Mouse (Mus musculus) effector memory CD4-positive, alpha-beta T cell, adult 5 months (primary cell): ENCODE data around the gene Klhl20. TPM values are rescaled to one million over a fixed set of nuclear protein-coding genes. Genes with fewer than 3 reads are reported as not detected.

Experiments used
- polyA plus RNA-seq: library from polyadenylated mRNA; unstranded; fragments of 100-300 nt; shearing (Covaris generic); gene quantifications from one replicate; pipeline ENCODE4 v1.2.1, GENCODE M21; 2017

Klhl20 gene
- polyA plus RNA-seq, result 16.8 TPM

DNA sequence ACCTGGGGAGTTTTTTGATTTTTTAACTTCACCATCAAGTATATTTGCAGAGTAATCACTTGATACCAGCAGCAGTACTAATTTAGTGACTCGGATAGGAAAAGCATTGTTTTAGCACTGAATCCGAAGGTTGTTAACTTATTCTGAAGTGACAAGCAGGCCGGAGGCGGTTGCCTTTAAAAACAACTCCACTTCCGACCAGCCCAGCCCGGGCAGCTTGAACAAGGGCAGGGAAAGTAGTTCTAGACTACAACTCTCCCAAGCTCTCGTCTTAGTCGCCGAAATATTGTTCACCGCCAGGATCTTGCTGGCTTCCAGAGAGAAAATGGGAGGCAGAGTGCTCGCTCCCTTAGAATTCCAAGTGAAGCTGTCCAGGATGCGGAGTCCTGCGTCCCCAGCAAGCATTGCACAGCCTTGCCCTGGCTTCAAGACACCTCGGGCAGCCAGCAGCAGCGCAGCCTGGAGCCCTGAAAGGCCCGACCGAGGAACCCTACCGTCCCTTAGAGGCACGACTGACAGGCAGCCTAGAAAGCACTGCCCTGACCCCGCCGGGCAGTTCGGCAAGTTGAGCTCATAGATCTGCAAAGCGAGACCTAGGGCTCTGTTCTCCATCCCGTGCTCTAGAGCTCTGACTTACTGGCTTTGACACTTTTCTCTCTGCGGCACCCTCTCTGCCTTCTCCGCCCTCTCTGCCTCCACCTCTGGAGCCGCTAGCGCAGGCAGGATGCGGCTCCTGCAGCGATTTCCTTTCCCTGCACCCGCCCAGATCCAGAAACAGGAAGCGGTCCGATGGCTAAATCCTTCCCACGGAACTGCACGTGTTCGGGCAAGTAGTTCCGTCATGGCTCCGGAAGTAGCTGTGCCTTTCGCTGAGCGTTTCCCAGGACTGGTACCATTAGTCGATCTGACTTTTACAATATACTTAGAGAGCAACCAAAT lies at the start of gene Klhl20:
TSS of gene Klhl20 (minus strand) at position 786 of the 939 bp plus-strand sequence.

DNA sequence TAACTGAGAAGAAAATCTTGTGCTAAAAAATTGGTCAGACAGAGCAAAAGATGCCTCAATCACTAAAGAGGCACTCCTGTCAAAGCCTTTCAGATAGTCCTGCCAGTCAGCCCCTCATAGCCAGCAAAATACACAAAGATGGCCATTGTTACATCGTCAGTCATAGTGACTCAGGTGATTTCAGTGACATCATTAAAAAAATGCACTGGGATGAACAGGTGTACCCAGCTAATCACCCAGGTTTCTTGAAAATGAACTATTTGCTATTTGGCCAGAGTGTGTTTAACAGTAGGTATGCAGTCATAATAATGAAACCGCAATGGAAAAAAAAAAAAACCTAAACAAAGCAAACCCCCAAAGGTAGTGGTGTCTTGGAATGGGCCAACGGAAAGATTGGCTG lies 27.9 kb upstream of the Klhl20 start, which contains the start of gene Tex50:
TSS of gene Tex50 (minus strand) at position 101 of the 400 bp plus-strand sequence.

DNA sequence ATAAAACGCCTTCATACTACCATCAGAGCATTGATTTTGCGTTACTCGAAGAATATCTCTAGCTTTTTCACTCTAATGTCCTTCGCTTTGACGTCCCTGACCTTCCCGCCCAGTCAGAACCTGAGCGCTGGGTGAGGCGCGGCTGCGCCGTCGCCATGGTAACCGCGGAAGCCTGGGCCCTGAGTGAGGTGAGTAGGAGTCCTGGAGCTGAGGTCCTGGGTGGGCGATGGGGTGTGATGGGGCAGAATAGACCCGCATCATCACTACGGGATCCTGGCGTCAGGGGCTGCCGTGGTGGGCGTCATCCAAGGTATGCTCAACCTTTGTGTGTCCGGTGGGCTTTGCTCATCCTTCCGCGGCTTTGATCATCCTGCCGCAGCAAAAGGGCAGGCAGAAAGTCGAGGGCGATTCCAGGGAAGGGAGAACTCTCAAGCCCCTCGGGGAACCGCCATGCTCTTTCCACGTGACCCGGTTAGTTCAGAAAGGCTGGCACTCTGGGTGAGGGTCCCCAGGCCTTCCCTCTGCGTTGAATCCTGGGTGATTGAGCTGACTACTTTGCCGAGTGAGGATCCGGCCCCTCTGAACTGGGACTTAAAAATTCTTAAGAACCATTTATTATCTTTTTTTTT lies 11.3 kb upstream of the Klhl20 start, which contains the start of gene Ankrd45:
TSS of gene Ankrd45 (plus strand) at position 161 of the 629 bp plus-strand sequence.

DNA sequence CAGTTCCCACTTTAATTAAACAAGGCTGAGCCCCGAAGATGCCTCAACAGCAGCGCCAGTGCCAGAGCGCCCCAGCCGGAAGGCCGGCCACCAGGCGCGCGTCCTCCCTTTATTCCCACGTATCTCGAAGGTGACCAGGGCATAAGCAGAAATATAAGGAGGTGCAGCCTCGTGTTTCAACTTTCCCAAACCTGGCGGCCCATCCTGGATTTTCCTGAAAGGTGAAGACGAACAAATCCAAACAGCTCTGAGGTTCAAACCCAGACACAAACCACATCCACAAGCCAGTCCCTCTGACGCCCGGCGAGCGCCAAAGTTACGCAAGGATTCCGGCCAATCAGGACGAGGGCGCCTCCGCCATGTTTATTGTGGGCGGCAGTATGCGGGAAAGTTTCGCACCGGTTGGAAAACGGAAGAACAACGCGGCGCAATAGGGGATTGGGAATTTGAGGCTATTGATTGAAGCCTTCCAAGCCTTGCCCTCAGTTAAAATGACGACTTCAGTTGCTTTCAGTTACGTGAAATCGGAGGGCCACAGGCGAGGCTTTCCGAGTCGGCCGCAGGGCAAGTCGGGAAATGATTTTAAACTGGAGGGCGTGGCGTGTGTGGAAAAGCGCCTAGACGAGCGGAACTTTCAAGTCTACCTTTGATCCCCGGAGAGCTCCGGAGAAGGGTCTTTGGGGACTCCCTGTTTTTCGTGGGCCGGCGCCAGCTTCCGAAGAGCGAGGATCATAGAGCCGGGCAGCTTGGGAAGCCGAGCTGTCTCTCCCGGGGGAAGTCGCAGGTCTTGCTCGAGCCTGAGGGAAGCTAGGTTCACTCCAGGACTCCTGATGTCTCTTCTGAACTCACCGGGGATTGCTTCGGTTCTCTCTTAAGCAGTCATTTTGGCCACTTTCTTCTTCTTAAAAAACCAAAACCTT lies 60.7 kb downstream of the Klhl20 start, which contains the start of the genes Dars2 and Cenpl:
TSS of gene Dars2 (minus strand) at position 307 of the 920 bp plus-strand sequence.
TSS of gene Cenpl (plus strand) at position 362 of the 920 bp plus-strand sequence.

Other genes with a start within 250 kb of the Klhl20 start
- gene Rc3h1, start 225.1 kb downstream of the Klhl20 start, polyA plus RNA-seq, result 27.2 TPM
- 0.84 TPM for gene Serpinc1, start 152.9 kb downstream of the Klhl20 start, polyA plus RNA-seq
- 10.2 TPM for gene Zbtb37, start 96.7 kb downstream of the Klhl20 start, polyA plus RNA-seq
- 15.5 TPM for gene Dars2, start 60.9 kb downstream of the Klhl20 start, polyA plus RNA-seq
- 66.3 TPM for gene Cenpl, start 60.8 kb downstream of the Klhl20 start, polyA plus RNA-seq
- not detected for gene Ankrd45, start 11.2 kb upstream of the Klhl20 start, polyA plus RNA-seq
- not detected for gene Tex50, start 27.8 kb upstream of the Klhl20 start, polyA plus RNA-seq
- 1,062 TPM for gene Prdx6, start 119.7 kb upstream of the Klhl20 start, polyA plus RNA-seq